Mouse (Mus musculus) heart, embryonic 14.5 days (tissue): Measurements from ENCODE around the gene Rad51b. TPM values are rescaled to one million over a fixed set of nuclear protein-coding genes. Genes with fewer than 3 reads are reported as not detected.
"Not testable (repeated sequence)": the region's sequence is repeated elsewhere in the genome, so short reads cannot be mapped to it uniquely, and the experiment has no call there.

Source experiments
- ATAC-seq: fragments of 200-750 bp; cut with Nextera tagmentation; 2 replicates; pipeline ENCODE4 v1.8.0; 2017; ENCODE audit warnings: low read depth, moderate TSS enrichment; ENCODE audit not compliant: insufficient number of reproducible peaks, insufficient read depth, low FRiP score
- H3K27ac ChIP-seq, 2 experiments: fragments of 200-500 bp in 1 of 2; fragments of 300-500 bp in 1 of 2; sonication (generic) in 1 of 2; replicated peaks in 1 of 2; 2 replicates each; pipeline ENCODE4 v1.5.1; 2012 to 2014; ENCODE audit warnings: low read depth in 2 of 2, low read length in 2 of 2, control low read depth in 1 of 2, mild to moderate bottlenecking in 1 of 2, mixed read lengths in 1 of 2; ENCODE audit not compliant: control insufficient read depth in 1 of 2, insufficient read depth in 1 of 2
- H3K27me3 ChIP-seq: fragments of 300-500 bp; sonication (generic); 2 replicates; pipeline ENCODE4 v1.6.1; 2014; ENCODE audit warnings: mild to moderate bottlenecking, low read length, control low read depth; ENCODE audit not compliant: control insufficient read depth, insufficient read depth
- H3K36me3 ChIP-seq: fragments of 300-500 bp; sonication (generic); 2 replicates; pipeline ENCODE4 v1.6.1; 2014; ENCODE audit warnings: mild to moderate bottlenecking, control low read depth, low read length, mixed read lengths; ENCODE audit not compliant: control insufficient read depth, insufficient read depth
- H3K4me1 ChIP-seq, 2 experiments: fragments of 200-500 bp in 1 of 2; fragments of 300-500 bp in 1 of 2; sonication (generic) in 1 of 2; 2 replicates each; pipeline ENCODE4 v1.6.1; 2012 to 2014; ENCODE audit warnings: low read length in 2 of 2, control low read depth in 1 of 2, mixed read lengths in 1 of 2; ENCODE audit not compliant: control insufficient read depth in 2 of 2, insufficient read depth in 2 of 2
- H3K4me2 ChIP-seq: fragments of 300-500 bp; sonication (generic); 2 replicates; pipeline ENCODE4 v1.6.1; 2014; ENCODE audit warnings: mild to moderate bottlenecking, low read length
- H3K4me3 ChIP-seq, 2 experiments: fragments of 200-500 bp in 1 of 2; fragments of 300-500 bp in 1 of 2; sonication (generic) in 1 of 2; 2 replicates each; pipeline ENCODE4 v1.5.1; 2012 to 2014; ENCODE audit warnings: low read length in 2 of 2, mild to moderate bottlenecking in 2 of 2, control low read depth in 1 of 2, low read depth in 1 of 2, moderate library complexity in 1 of 2; ENCODE audit not compliant: control insufficient read depth in 1 of 2, insufficient read depth in 1 of 2
- H3K9ac ChIP-seq: fragments of 300-500 bp; sonication (generic); 2 replicates; pipeline ENCODE4 v1.6.1; 2014; ENCODE audit warnings: mild to moderate bottlenecking, low read length
- H3K9me3 ChIP-seq: fragments of 300-500 bp; sonication (generic); 2 replicates; pipeline ENCODE4 v1.6.1; 2016; ENCODE audit warnings: low read length, control low read depth; ENCODE audit not compliant: control insufficient read depth
- WGBS: fragments of 180-500 bp; shearing (Covaris S2); extraction: QIAGEN DNeasy Blood & Tissue Kit; methylation state at CpG from one replicate; pipeline ENCODE4 v1.1.7; 2014; 5-methylcytosine and 5-hydroxymethylcytosine counted together
- polyA plus RNA-seq: library from polyadenylated mRNA; unstranded; fragments of >200 nt; fragmentation: Nextera tagmentation; extraction: Ambion mirVana; gene quantifications from 2 replicates; pipeline ENCODE4 v1.2.1, GENCODE M21; 2014

Rad51b gene
- polyA plus RNA-seq, 1 experiment from 2014 or later: 4.2 TPM

DNA sequence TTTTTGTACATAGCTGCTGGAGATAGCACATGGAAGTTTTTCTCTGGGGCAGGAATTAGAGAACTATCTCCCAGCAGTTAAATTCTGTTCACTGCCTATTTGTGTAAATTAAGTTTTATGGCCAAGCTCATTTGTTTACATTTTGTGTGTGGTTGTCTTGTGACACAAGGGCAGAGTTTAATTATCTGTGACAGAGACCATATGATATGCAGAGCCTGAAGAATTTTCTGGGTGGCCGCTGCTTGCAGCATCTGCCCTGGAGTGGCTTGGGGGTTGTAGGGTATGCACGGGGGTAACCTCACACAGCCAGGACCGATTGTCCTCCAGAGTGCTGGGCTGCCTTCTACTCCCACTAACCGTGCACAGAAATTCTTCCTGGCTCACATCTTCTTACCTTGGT lies 8.9 kb downstream of the Rad51b start:
- Histone ChIP-seq H3K4me3 (no peak overlapping the region), H3K4me2 (no peak overlapping the region), H3K4me1 (no peaks in the 10 kb centered on the region), H3K27me3 (no peaks in the 10 kb centered on the region), H3K36me3 (0 out of 2 replicates have a peak, but pooled peaks cover 2% of the 10 kb centered on the region), H3K27ac (no peak overlapping the region), H3K9ac (no peak overlapping the region), H3K9me3 (no peaks in the 10 kb centered on the region)
- no peak for ATAC-seq
- WGBS: 80% methylated on average over 4 of the region's 4 CpGs

DNA sequence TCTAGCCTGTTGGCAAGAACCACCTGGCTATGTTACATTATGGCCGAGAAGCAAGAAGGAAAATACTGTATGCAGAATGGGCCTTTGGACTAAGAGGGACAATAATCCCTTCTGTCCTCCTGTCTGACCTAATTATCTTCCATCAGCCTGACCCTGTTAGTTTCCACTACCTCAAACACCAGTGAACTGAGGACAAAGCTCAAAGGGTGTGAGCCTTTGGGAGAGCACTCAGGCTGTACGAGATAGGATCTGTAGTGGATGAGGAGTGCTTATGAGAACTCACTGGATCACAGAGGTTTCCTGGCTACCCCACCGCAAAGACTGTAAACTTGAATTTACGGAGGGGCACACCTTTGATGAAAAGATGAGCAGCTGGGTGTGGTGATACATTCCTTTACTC lies 16.6 kb downstream of the Rad51b start:
- H3K36me3 ChIP-seq: 0 out of 2 replicates have a peak, but pooled peaks cover 6% of the 10 kb centered on the region
- H3K27ac ChIP-seq: no peak overlapping the region
- H3K4me1 ChIP-seq: no peaks in the 10 kb centered on the region
- H3K27me3 ChIP-seq: no peaks in the 10 kb centered on the region
- no peaks in the 10 kb centered on the region for H3K9me3 ChIP-seq
- H3K4me3 ChIP-seq: no peak overlapping the region
- 85% methylated on average over 4 of the region's 4 CpGs for WGBS
- H3K9ac ChIP-seq: no peak overlapping the region
- H3K4me2 ChIP-seq: no peak overlapping the region
- no peak for ATAC-seq

DNA sequence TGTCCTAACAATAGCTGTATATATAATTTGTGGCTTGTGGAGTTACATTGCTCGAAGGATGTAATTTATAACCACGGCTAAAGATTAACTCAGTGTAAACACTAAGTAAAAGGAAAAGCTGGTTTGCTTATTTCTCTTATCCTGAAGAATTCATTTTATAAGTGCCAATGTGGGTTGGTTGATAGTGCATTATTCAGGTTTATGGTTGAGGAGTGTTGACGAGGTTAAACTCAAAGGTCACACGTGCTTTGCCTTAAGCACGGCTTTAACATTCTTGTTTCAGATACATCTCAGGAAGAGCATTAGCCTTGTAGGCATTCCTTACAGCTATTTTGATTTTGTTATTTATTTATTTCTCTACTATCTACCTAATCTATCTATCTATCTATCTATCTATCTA lies 20.3 kb downstream of the Rad51b start:
- no peak overlapping the region for H3K4me2 ChIP-seq
- 0 out of 2 replicates have a peak, but pooled peaks cover 6% of the 10 kb centered on the region for H3K36me3 ChIP-seq
- no peaks in the 10 kb centered on the region for H3K4me1 ChIP-seq
- H3K27ac ChIP-seq: no peak overlapping the region
- ATAC-seq: no peak
- no peaks in the 10 kb centered on the region for H3K27me3 ChIP-seq
- no peak overlapping the region for H3K9ac ChIP-seq
- H3K4me3 ChIP-seq: no peak overlapping the region
- 89% methylated on average over 5 of the region's 5 CpGs for WGBS
- H3K9me3 ChIP-seq: no peaks in the 10 kb centered on the region

DNA sequence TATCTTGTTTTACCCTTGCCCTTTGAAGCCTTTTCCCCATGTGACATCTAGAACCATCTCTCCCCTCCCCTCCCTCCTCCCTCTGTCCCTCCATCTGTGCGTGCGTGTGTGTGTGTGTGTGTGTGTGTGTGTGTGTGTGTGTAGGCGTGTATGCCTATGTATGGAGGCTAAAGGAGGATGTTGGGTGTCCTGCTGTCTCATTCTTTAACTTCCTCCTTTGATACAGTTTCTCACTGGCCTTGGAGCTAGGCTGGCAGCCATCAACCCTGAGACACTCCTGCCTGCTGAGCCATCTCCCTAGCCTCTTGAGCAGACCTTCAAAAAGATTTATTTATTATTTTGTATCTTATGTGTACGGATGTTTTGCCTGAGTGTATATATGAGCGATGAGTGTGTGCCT lies 23.8 kb downstream of the Rad51b start:
- Histone ChIP-seq H3K9me3 (no peaks in the 10 kb centered on the region), H3K36me3 (no peaks in the 10 kb centered on the region), H3K27ac (no peak overlapping the region), H3K9ac (no peak overlapping the region), H3K27me3 (no peaks in the 10 kb centered on the region), H3K4me3 (no peak overlapping the region), H3K4me2 (no peak overlapping the region), H3K4me1 (no peaks in the 10 kb centered on the region)
- ATAC-seq: no peak
- WGBS: 85% methylated on average over 5 of the region's 5 CpGs

DNA sequence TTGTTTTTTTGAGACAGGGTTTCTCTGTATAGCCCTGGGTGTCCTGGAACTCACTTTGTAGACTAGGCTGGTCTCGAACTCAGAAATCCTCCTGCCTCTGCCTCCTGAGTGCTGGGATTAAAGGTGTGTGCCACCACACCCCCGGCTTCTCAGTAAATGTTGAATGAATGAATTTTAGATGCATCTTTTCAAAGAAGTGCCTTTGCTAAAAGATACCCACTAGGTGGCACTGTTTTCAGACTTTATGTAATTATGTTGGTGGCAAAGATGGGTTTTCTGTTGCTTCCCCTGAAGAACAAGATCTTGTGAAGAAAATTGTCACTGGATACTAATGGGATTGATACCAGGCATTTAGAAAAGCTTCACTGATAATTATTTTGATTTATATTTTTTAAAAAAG lies 25.5 kb downstream of the Rad51b start:
- H3K4me1 ChIP-seq, H3K9me3 ChIP-seq, H3K27ac ChIP-seq, H3K4me2 ChIP-seq, H3K4me3 ChIP-seq, H3K36me3 ChIP-seq, H3K27me3 ChIP-seq, H3K9ac ChIP-seq, ATAC-seq: not testable (repeated sequence)
- WGBS: 66% methylated on average over 2 of the region's 2 CpGs

DNA sequence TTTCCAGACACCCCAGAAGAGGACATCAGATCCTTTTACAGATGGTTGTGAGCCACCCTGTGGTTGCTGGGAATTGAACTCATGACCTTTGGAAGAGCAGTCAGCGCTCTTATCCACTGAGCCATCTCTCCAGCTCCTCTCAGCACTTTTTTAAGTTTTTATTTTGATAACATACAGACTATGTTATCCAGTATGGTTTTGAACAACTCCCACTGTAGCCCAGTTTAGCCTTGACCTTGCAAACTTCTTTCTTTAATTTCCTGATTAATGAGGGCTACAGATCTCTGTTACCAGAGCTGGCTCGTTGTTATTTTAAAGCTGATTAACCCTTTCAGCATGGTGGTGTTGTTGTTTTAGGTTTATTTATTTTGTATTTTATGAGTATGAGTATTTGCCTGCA lies 29.2 kb downstream of the Rad51b start:
- no peak for ATAC-seq
- no peak overlapping the region for H3K4me2 ChIP-seq
- 61% methylated on average over 2 of the region's 2 CpGs for WGBS

DNA sequence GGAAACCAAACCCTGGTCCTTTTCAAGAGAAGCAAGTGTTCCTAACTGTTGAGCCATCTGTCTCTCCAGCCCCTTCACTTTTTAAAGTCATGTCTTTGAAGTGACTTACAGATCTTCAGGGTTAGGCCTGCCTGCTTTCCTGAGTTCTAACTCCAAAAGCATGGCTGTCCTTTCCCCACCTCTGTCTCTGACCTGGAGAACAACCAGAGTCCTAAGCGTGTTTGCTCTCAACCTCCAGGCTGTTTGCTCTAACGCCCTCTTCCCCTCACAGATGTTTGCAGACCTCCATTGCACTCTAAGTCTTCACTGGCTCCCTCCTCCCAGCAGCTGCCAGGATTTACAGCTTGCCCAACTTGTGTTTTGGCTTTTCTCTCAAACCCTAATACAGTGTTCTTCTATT lies 29.7 kb downstream of the Rad51b start:
- Histone ChIP-seq H3K27me3 (no peaks in the 10 kb centered on the region), H3K9me3 (no peaks in the 10 kb centered on the region), H3K4me2 (no peak overlapping the region), H3K9ac (no peak overlapping the region), H3K27ac (no peak overlapping the region), H3K4me3 (no peak overlapping the region), H3K4me1 (no peaks in the 10 kb centered on the region), H3K36me3 (no peaks in the 10 kb centered on the region)
- ATAC-seq: no peak
- 68% methylated on average over 2 of the region's 2 CpGs for WGBS

More for the DNA sequence above, 29.2 kb downstream of the Rad51b start:
- H3K4me3 ChIP-seq: no peak overlapping the region
- no peaks in the 10 kb centered on the region for H3K9me3 ChIP-seq
- H3K27ac ChIP-seq: no peak overlapping the region
- H3K9ac ChIP-seq: no peak overlapping the region
- no peaks in the 10 kb centered on the region for H3K4me1 ChIP-seq
- H3K27me3 ChIP-seq: no peaks in the 10 kb centered on the region
- no peaks in the 10 kb centered on the region for H3K36me3 ChIP-seq

DNA sequence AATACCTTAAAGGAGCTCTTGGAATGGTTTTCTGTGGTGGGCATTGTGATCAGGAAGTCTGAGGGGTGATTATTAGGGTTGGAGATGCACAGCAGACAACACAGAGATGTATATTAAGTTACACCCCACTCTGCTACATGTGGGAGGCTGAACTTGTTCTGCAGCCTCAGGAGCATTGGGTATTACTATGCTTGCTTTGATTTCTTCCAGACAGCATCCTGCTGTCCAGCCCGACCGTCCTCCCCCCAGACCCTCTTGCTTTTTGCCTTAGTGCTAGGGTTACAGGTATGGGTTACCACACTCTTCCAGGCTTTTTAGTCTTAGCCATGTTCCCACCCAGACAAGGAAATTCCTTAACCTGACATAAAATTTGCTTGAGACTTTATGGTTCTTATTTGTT lies 30.8 kb downstream of the Rad51b start:
- WGBS: 80% methylated on average over 2 of the region's 2 CpGs
- no peak overlapping the region for H3K4me3 ChIP-seq
- H3K36me3 ChIP-seq: no peaks in the 10 kb centered on the region
- no peaks in the 10 kb centered on the region for H3K9me3 ChIP-seq
- H3K27me3 ChIP-seq: no peaks in the 10 kb centered on the region
- no peak for ATAC-seq
- no peak overlapping the region for H3K4me2 ChIP-seq
- H3K9ac ChIP-seq: no peak overlapping the region
- no peaks in the 10 kb centered on the region for H3K4me1 ChIP-seq
- no peak overlapping the region for H3K27ac ChIP-seq
